Mouse (Mus musculus): ENCODE results near the gene Asz1.

GRCm38 (mm10) chr6:18032271-18032670 is 76.6 kb downstream of the Asz1 start:
- TF ChIP-seq POLR2A (IDR thresholded peaks at IDR 0.05; ENCODE audit: control insufficient read depth, extremely low read depth, insufficient read depth, low read length, poor library complexity): no peak
- no peak for TF ChIP-seq CTCF (IDR thresholded peaks at IDR 0.05; ENCODE audit: borderline replicate concordance, control insufficient read depth, extremely low read depth, insufficient read depth, low read length, poor library complexity)

Measured in thymus, adult 2 months (tissue).